Mouse (Mus musculus) stomach, postnatal 0 days (tissue): ENCODE measurements at regions not wholly inside any gene's neighbourhood (a gene's known extent, or its start where the extent isn't known, plus 50 kb on each side); places are given as distances from the start of the nearest gene placed in this dataset.

Experiments
- CTCF ChIP-seq: IDR thresholded peaks from 2 replicates; pipeline ENCODE4 v1.5.1; 2016; ENCODE audit warnings: antibody characterized with exemption, low read depth, mild to moderate bottlenecking, moderate library complexity
- EP300 ChIP-seq: optimal IDR thresholded peaks from 2 replicates; pipeline ENCODE3; 2016; ENCODE audit warnings: antibody characterized with exemption

DNA sequence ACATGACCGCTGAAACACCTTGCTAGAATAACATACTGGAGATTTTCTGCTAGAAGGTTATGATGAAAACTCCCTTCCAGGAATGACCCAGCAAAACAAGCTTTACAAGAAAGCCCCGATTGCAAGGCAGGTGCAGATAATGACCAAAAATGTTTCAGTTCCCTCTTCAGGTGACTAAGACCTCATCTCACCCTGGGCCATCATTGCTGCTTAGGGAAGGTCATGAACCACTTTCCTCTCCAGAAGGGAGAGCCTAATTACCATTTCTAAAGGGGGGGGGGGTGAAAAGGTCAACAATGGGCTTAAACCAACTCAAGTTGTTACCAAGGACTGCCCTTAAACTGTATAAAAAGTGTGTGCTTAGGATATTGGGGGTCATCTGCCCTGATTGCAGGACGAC is 59.8 kb upstream of the Speer4c start:
- no peak for TF ChIP-seq CTCF
- no peak for TF ChIP-seq EP300
